Mouse (Mus musculus) testis, adult 2 months (tissue): ENCODE results near the gene Apaf1.

Source experiments
- CTCF ChIP-seq: fragments of 200-500 bp; IDR thresholded peaks from 2 replicates; pipeline ENCODE4 v1.5.1; 2012; ENCODE audit warnings: low read depth, mild to moderate bottlenecking, inconsistent platforms, low read length, moderate library complexity; ENCODE audit not compliant: control insufficient read depth, insufficient read depth, insufficient replicate concordance
- POLR2A ChIP-seq: fragments of 200-500 bp; IDR thresholded peaks from 2 replicates; pipeline ENCODE4 v1.6.1; 2012; ENCODE audit warnings: low read depth, mild to moderate bottlenecking, inconsistent platforms, low read length, moderate library complexity; ENCODE audit not compliant: control insufficient read depth

DNA sequence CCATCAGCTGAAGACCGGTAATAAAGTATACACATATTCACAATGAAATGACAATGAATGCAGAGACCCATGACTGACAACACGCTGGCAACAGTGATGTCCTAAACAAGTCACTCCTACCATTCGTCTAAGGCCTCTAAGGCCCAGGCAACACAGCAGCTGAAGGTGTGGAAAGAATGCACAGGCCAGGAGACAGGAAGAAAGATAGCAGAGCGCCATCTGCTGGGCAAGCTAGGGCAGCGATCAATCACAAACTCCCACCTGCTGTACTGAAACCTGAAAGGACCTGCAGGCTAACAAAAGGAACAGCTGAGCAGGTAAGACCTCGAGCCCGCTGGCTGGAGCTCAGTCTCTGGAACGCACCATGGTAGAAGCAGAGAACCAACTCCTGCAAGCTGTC lies 48.6 kb downstream of the Apaf1 start:
- TF ChIP-seq CTCF (peak; percentile 83; the same call in 1 of the 2 replicates), POLR2A (no peak)
